Mouse (Mus musculus) cerebral cortex, adult 2 months (tissue): ENCODE measurements around the gene Iqcd.

Experiments
- WGBS: fragments of 180-500 bp; shearing (Covaris S2); methylation state at CpG from one replicate; pipeline ENCODE4 v1.1.7; 2018; 5-methylcytosine and 5-hydroxymethylcytosine counted together

The Iqcd gene

DNA sequence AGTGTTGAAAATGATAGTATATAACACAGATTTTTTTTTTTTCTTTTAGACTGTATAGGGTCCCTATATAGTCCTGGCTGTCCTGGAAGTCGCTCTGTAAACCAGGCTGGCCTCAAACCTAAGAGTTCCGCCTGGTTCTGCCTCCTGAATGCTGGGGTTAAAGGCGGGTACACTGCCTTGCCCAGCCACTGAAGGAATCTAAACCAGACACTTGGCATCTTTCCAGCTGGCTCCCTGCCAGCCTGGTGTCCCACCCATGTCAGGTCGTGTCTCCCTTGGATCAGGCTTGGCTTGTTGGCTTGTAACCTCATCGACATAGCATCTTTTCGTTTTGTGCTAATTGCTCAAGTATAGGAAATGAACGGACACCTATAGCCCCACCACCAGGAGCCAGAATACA, 39.8 kb downstream of the Iqcd start:
- WGBS, result 62% methylated on average over 7 of the region's 7 CpGs

DNA sequence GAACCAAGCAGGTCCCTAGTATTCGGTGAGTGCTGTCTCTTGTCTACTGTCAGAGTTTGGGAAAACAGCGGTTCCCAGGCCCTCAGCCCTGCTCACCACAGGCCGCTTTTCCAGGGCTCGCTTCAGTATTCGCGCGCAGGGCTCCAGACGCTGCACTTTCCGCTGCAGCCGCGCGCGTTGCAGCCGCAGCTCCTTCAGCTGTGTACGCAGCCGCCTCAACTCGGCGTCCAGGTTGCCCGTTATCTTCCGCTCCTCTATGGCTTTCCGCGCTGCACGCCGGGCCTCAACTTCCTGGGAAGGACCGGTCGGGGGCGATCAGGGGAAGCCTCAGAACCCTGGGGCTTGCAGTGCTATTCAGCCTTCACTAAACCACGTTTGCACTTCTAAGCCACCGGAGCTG, 42.3 kb downstream of the Iqcd start:
- 18% methylated on average over 29 of the region's 29 CpGs for whole genome bisulfite sequencing

GRCm38 (mm10) chr5:120631892-120632291, 43.1 kb downstream of the Iqcd start:
- WGBS, result 90% methylated on average over 5 of the region's 5 CpGs

- WGBS, result 61% methylated on average over 9 of the region's 9 CpGs
Measured at GRCm38 (mm10) chr5:120634131-120634530, 45.3 kb downstream of the Iqcd start, which contains the start of gene Cfap73. TSS of gene Cfap73 (minus strand) at chr5:120634235.

GRCm38 (mm10) chr5:120634860-120635259, 46.0 kb downstream of the Iqcd start:
- WGBS, result 64% methylated on average over 5 of the region's 5 CpGs

DNA sequence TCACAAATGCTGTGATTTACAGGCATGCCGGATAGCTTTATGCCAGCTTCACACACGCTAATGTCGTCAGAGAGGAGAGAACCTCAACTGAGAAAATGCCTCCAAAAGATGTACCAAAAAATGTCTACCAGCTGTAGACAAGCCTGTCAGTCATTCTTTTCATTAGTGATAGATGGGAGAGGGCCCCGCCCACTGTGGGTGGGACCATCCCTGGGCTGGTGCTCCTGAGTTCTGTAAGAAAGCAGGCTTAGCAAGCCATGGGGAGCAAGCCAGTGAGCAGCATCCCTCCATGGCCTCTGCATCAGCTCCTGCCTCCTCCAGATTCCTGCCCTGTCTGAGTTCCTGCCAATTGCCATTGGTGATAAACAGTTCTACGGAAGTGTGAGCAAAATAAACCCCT, 46.8 kb downstream of the Iqcd start:
- WGBS, result 63% methylated on average over 5 of the region's 5 CpGs

DNA sequence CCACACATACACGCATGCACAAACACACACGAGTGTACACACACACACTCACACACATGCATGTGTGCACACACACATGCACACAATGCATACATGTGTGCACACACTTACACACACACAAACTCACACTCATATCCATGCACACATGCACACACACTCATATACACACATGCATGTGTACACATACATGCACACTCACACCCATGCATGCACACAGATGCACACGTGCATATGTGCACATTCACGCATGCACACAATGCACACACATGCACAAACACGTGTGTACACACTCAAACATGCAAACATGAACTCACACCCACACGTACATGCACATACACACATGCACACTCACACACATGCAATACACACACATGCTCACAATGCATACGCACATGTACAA, 51.3 kb downstream of the Iqcd start:
- WGBS, result 92% methylated on average over 7 of the region's 7 CpGs

- WGBS, result 43% methylated on average over 14 of the region's 14 CpGs
Measured at GRCm38 (mm10) chr5:120643365-120644085, 54.7 kb downstream of the Iqcd start.

- 78% methylated on average over 3 of the region's 3 CpGs for WGBS
Measured at GRCm38 (mm10) chr5:120644227-120644626, 55.4 kb downstream of the Iqcd start.

- WGBS, result 35% methylated on average over 6 of the region's 6 CpGs
Measured at GRCm38 (mm10) chr5:120645851-120646250, 57.0 kb downstream of the Iqcd start.

- WGBS, result 84% methylated on average over 4 of the region's 4 CpGs
Measured at GRCm38 (mm10) chr5:120647361-120647760, 58.5 kb downstream of the Iqcd start.

- 22% methylated on average over 12 of the region's 12 CpGs for WGBS
Measured at GRCm38 (mm10) chr5:120647814-120648491, 59.1 kb downstream of the Iqcd start.

DNA sequence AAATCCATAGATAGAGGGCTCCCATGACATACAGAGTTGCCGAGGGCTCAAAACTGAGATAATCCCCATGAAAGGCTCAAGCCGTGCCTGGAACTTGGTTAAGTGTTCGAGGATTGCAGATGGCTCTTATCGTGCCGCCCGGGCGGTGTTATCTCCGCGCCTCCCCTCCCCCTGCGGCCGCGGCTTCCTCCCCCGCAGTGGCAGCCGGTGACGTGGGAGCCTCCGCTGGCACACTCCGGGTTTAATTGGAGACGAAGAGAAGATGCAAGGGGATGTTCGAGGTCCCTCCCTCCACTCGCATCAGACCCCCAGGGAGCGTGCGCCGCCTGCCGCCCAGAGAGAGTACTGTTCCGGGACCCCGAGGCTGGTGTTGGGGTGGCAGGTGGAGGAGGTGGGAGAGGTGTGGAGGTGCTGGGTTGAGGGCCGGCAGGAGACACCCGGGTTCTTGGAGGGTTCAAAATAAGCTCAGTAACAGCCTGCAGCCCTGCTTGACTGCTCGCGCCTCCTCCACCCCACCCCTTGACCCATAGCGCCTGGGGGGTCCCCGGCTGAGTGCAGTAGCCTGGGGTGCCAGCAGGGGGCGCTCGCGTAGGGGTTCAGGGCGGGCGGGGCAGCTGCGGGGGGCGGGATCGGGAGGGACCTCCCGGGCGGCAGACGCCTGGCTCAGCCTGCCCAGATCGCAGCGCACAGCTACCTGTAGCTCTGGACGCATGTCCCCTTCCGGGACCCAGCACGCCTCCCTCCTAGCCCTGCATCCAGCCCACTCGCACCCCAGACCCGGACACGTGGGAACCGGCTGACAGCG, 60.0 kb downstream of the Iqcd start, which contains the start of gene Rasal1:
Rasal1 (plus strand) TSS at position 244 of the 805 bp plus-strand sequence.
- WGBS, result 1% methylated on average over 51 of the region's 53 CpGs

DNA sequence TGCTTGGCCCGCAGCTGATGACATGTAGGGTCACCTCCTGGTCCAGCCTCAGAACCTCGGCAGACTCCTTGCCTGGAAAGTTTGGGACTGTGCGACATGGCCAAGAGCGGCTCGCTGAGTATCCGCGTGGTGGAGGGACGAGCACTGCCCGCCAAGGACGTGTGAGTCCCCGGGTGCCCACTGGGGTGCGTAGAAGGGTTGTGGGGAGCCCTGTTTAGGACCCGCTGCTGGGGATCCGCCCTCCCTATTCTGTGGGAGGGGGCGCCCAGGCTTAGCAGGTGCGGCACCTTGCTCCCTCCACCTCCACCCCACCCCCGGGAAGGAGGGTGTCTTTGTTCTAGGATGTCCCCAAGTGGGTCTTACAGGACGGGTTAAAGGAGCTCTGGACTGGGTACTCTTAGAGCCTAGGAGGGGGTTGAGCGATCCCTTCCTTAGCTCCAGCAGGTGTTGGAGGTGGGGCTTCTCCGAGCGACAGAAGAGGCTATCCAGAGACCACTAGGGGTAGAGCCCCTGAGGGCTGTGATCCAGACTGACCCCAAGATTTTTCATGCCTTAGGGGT, 60.6 kb downstream of the Iqcd start:
- 3% methylated on average over 21 of the region's 21 CpGs for WGBS

DNA sequence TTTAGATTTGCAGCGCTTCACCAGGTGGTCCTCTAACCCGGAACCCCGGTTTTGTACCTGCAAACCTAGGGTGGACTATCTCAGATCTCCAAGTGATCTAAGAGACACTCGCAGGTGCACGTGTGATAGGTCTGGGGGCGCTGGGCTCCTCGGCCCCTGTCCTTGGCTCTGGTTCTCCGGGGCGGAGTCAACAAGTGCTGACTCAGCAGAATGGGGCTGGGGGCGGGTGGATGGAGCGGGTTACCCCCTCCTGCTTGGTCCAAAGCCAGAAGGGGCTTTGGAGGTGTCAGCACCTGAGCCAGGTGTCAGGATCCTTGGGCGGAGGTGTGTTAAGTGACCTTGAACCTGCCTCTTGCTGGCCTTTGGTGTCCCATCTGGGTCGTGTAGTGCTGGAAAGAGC, 61.1 kb downstream of the Iqcd start:
- 20% methylated on average over 13 of the region's 13 CpGs for WGBS

DNA sequence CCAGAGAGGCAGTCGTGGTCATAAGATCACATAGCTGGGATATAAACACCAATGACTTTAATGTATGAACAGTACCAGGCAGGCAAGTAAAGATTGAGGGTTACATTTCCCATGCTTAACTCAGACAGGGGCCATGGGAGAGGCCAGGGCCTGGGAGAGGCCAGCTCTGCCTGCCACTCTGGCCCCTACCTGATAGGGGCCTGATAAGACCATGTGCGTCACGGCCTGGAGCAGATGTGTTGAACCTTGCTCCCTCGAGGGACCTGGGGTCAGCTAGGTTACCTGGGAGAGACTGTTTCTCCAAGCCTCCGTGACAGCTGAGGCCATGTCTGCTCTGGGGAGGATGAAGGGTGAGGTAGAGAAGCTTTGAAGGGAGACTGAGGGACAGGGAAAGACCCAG, 62.4 kb downstream of the Iqcd start:
- WGBS, result 72% methylated on average over 5 of the region's 5 CpGs

GRCm38 (mm10) chr5:120652915-120653701, 64.3 kb downstream of the Iqcd start:
- 40% methylated on average over 28 of the region's 28 CpGs for WGBS

GRCm38 (mm10) chr5:120653873-120654272, 65.1 kb downstream of the Iqcd start:
- 58% methylated on average over 2 of the region's 2 CpGs for WGBS

- 43% methylated on average over 12 of the region's 12 CpGs for WGBS
Measured at GRCm38 (mm10) chr5:120656281-120656751, 67.5 kb downstream of the Iqcd start.
